Mouse (Mus musculus) neural tube, embryonic 11.5 days (tissue): Measurements from ENCODE around the gene Pkd1l3. TPM values are rescaled to one million over a fixed set of nuclear protein-coding genes. Genes with fewer than 3 reads are reported as not detected.
A peak's percentile ranks its signal among the peaks of the same experiment; 100 is the strongest.

ENCODE experiments used
- ATAC-seq: fragments of 200-750 bp; cut with Nextera tagmentation; 2 replicates; pipeline ENCODE4 v1.8.0; 2017; ENCODE audit warnings: moderate number of reproducible peaks, mild to moderate bottlenecking, moderate TSS enrichment, moderate library complexity; ENCODE audit not compliant: insufficient read depth, low FRiP score, low TSS enrichment
- DNase-seq: peaks from one replicate; pipeline ENCODE4 v3.0.0-alpha.2; 2015; ENCODE audit warnings: low spot score
- H3K27ac ChIP-seq: fragments of 300-500 bp; sonication (generic); 2 replicates; pipeline ENCODE4 v1.5.1; 2014; ENCODE audit warnings: low read depth, mild to moderate bottlenecking, low read length
- H3K27me3 ChIP-seq: fragments of 300-500 bp; sonication (generic); 2 replicates; pipeline ENCODE4 v1.6.1; 2014; ENCODE audit warnings: mild to moderate bottlenecking, low read length, mixed read lengths; ENCODE audit not compliant: control insufficient read depth, insufficient read depth
- H3K36me3 ChIP-seq: fragments of 300-500 bp; sonication (generic); 2 replicates; pipeline ENCODE4 v1.6.1; 2014; ENCODE audit warnings: mild to moderate bottlenecking, low read length, moderate library complexity, mixed read lengths; ENCODE audit not compliant: control insufficient read depth, insufficient read depth
- H3K4me1 ChIP-seq: fragments of 300-500 bp; sonication (generic); 2 replicates; pipeline ENCODE4 v1.6.1; 2014; ENCODE audit warnings: low read length, mixed read lengths; ENCODE audit not compliant: control insufficient read depth, insufficient read depth
- H3K4me2 ChIP-seq: fragments of 300-500 bp; sonication (generic); 2 replicates; pipeline ENCODE4 v1.6.1; 2014; ENCODE audit warnings: low read depth, mild to moderate bottlenecking, moderate library complexity
- H3K4me3 ChIP-seq: fragments of 300-500 bp; sonication (generic); 2 replicates; pipeline ENCODE4 v1.5.1; 2014; ENCODE audit warnings: low read depth, low read length
- H3K9ac ChIP-seq: fragments of 300-500 bp; sonication (generic); 2 replicates; pipeline ENCODE4 v1.6.1; 2014; ENCODE audit warnings: mild to moderate bottlenecking, low read length
- H3K9me3 ChIP-seq: fragments of 300-500 bp; sonication (generic); 2 replicates; pipeline ENCODE4 v1.6.1; 2016; ENCODE audit warnings: low read length; ENCODE audit not compliant: control insufficient read depth
- WGBS: fragments of 180-500 bp; shearing (Covaris S2); extraction: QIAGEN DNeasy Blood & Tissue Kit; methylation state at CpG from one replicate; pipeline ENCODE4 v1.1.7; 2014; 5-methylcytosine and 5-hydroxymethylcytosine counted together
- polyA plus RNA-seq: library from polyadenylated mRNA; unstranded; fragments of >200 nt; fragmentation: Nextera tagmentation; extraction: Ambion mirVana; gene quantifications from 2 replicates; pipeline ENCODE4 v1.2.1, GENCODE M21; 2014

Pkd1l3 gene
- polyA plus RNA-seq, 1 experiment from 2014 or later: not detected

- DNase-seq (peak; percentile 96), ATAC-seq (peak; percentile 99)
- Histone ChIP-seq H3K9me3 (no peaks in the 10 kb centered on the region), H3K4me1 (peaks cover 8% of the 10 kb centered on the region; the same call in 1 of the 2 replicates), H3K4me2 (peak within 1 kb of the TSS; percentile 50), H3K9ac (peak within 1 kb of the TSS; percentile 57), H3K36me3 (no peaks in the 10 kb centered on the region), H3K27ac (peak within 1 kb of the TSS; percentile 84), H3K4me3 (peak within 1 kb of the TSS; percentile 36), H3K27me3 (no peaks in the 10 kb centered on the region)
- under 1% methylated on average over 42 of the region's 42 CpGs for WGBS
These were observed 5.8 kb upstream of the Pkd1l3 start, which contains the start of gene Dhodh for GRCm38 (mm10) chr8:109608271-109609152. TSS of gene Dhodh (minus strand) at chr8:109608673.

- peak overlapping the region; percentile 84 for H3K27ac ChIP-seq
- H3K36me3 ChIP-seq: no peaks in the 10 kb centered on the region
- ATAC-seq: no peak
- peak overlapping the region; percentile 57 for H3K9ac ChIP-seq
- no peaks in the 10 kb centered on the region for H3K27me3 ChIP-seq
- peak overlapping the region; percentile 36 for H3K4me3 ChIP-seq
- DNase-seq: no peak
- peaks cover 8% of the 10 kb centered on the region; the same call in 1 of the 2 replicates for H3K4me1 ChIP-seq
- WGBS: 24% methylated on average over 5 of the region's 5 CpGs
- no peaks in the 10 kb centered on the region for H3K9me3 ChIP-seq
- peak overlapping the region; percentile 50 for H3K4me2 ChIP-seq
These were observed 5.2 kb upstream of the Pkd1l3 start for GRCm38 (mm10) chr8:109609153-109609502.

GRCm38 (mm10) chr8:109615569-109615968, 1.3 kb downstream of the Pkd1l3 start:
- no peaks in the 10 kb centered on the region for H3K27me3 ChIP-seq
- H3K27ac ChIP-seq: no peak overlapping the region
- DNase-seq (no peak), ATAC-seq (no peak)
- H3K9ac ChIP-seq: no peak overlapping the region
- H3K4me1 ChIP-seq: no peaks in the 10 kb centered on the region
- H3K36me3 ChIP-seq: no peaks in the 10 kb centered on the region
- H3K9me3 ChIP-seq: no peaks in the 10 kb centered on the region
- WGBS: 88% methylated on average over 3 of the region's 3 CpGs
- H3K4me2 ChIP-seq: no peak overlapping the region
- H3K4me3 ChIP-seq: no peak overlapping the region

- H3K27ac ChIP-seq: no peak overlapping the region
- ATAC-seq (no peak), DNase-seq (no peak)
- no peak overlapping the region for H3K9ac ChIP-seq
- WGBS: 77% methylated on average over 6 of the region's 6 CpGs
- H3K4me3 ChIP-seq: no peak overlapping the region
- no peak overlapping the region for H3K4me2 ChIP-seq
- no peaks in the 10 kb centered on the region for H3K27me3 ChIP-seq
- no peaks in the 10 kb centered on the region for H3K4me1 ChIP-seq
- no peaks in the 10 kb centered on the region for H3K36me3 ChIP-seq
- H3K9me3 ChIP-seq: no peaks in the 10 kb centered on the region
These were observed 14.3 kb downstream of the Pkd1l3 start for GRCm38 (mm10) chr8:109628638-109629037.

- Histone ChIP-seq H3K27me3 (no peaks in the 10 kb centered on the region), H3K4me1 (no peaks in the 10 kb centered on the region), H3K27ac (no peak overlapping the region), H3K4me3 (no peak overlapping the region), H3K9me3 (no peaks in the 10 kb centered on the region), H3K36me3 (no peaks in the 10 kb centered on the region), H3K9ac (no peak overlapping the region), H3K4me2 (no peak overlapping the region)
- DNase-seq (no peak), ATAC-seq (no peak)
- 83% methylated on average over 5 of the region's 5 CpGs for WGBS
These were observed 18.2 kb downstream of the Pkd1l3 start for GRCm38 (mm10) chr8:109632498-109632897.

GRCm38 (mm10) chr8:109635146-109635545, 20.8 kb downstream of the Pkd1l3 start:
- no peak overlapping the region for H3K4me2 ChIP-seq
- H3K4me1 ChIP-seq: no peaks in the 10 kb centered on the region
- H3K27ac ChIP-seq: no peak overlapping the region
- no peak overlapping the region for H3K4me3 ChIP-seq
- 91% methylated on average over 8 of the region's 8 CpGs for WGBS
- H3K9ac ChIP-seq: no peak overlapping the region
- ATAC-seq: no peak
- no peaks in the 10 kb centered on the region for H3K36me3 ChIP-seq
- no peaks in the 10 kb centered on the region for H3K9me3 ChIP-seq
- no peak for DNase-seq
- no peaks in the 10 kb centered on the region for H3K27me3 ChIP-seq

- ATAC-seq: no peak
- DNase-seq: no peak
- WGBS: 68% methylated on average over 5 of the region's 5 CpGs
These were observed 24.5 kb downstream of the Pkd1l3 start for GRCm38 (mm10) chr8:109638851-109639250.

GRCm38 (mm10) chr8:109640410-109640809, 26.1 kb downstream of the Pkd1l3 start:
- DNase-seq (no peak), ATAC-seq (no peak)
- no peaks in the 10 kb centered on the region for H3K4me1 ChIP-seq
- H3K4me3 ChIP-seq: no peak overlapping the region
- H3K4me2 ChIP-seq: no peak overlapping the region
- no peak overlapping the region for H3K27ac ChIP-seq
- H3K27me3 ChIP-seq: no peaks in the 10 kb centered on the region
- no peak overlapping the region for H3K9ac ChIP-seq
- H3K9me3 ChIP-seq: no peaks in the 10 kb centered on the region
- 65% methylated on average over 7 of the region's 7 CpGs for WGBS
- no peaks in the 10 kb centered on the region for H3K36me3 ChIP-seq

More at GRCm38 (mm10) chr8:109638851-109639250, 24.5 kb downstream of the Pkd1l3 start:
- Histone ChIP-seq H3K9me3 (no peaks in the 10 kb centered on the region), H3K4me2 (no peak overlapping the region), H3K27ac (no peak overlapping the region), H3K27me3 (no peaks in the 10 kb centered on the region), H3K9ac (no peak overlapping the region), H3K36me3 (no peaks in the 10 kb centered on the region), H3K4me1 (no peaks in the 10 kb centered on the region), H3K4me3 (no peak overlapping the region)

- DNase-seq (no peak), ATAC-seq (no peak)
- H3K9me3 ChIP-seq: no peaks in the 10 kb centered on the region
- H3K27me3 ChIP-seq: no peaks in the 10 kb centered on the region
- H3K9ac ChIP-seq: no peak overlapping the region
- H3K36me3 ChIP-seq: no peaks in the 10 kb centered on the region
- H3K4me1 ChIP-seq: no peaks in the 10 kb centered on the region
- H3K4me3 ChIP-seq: no peak overlapping the region
- no peak overlapping the region for H3K27ac ChIP-seq
- WGBS: 77% methylated on average over 5 of the region's 5 CpGs
- H3K4me2 ChIP-seq: no peak overlapping the region
These were observed 26.9 kb downstream of the Pkd1l3 start for GRCm38 (mm10) chr8:109641236-109641635.
